Mouse (Mus musculus): Measurements from ENCODE around the gene Adora1.

DNA sequence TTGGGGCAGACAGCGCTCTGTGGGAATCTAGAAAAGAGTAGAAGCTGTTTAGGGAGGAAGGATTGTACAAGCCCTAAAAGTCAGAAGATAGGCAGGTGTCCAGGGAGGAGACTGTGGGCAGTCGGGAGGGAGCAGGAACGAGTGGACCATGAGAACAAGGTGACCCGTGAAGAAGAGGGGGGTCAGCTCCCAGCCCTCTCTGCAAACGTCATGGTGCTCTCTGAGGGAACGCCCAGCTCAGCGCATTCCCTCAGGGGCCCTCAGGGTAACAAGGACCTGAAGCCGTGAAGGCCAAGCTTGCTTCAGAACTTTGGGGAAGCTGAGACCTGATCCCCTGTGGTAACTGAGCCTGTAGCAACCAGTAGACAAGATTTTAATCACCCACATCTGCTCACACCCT lies 85.2 kb downstream of the Adora1 start:
- TF ChIP-seq CTCF (IDR thresholded peaks at IDR 0.05; ENCODE audit: extremely low read depth, insufficient read length, insufficient replicate concordance, low read depth, low read length) (no peak), POLR2A (IDR thresholded peaks at IDR 0.05; ENCODE audit: low read depth, low read length) (no peak)

Data from small intestine, adult 2 months (tissue).